Mouse (Mus musculus): ENCODE results near the gene Pcgf2. TPM values are rescaled to one million over a fixed set of nuclear protein-coding genes. Genes with fewer than 3 reads are reported as not detected.

Gene Pcgf2
- total and polyA plus RNA-seq, 2 experiments from 2014 or later: 1.1 to 7.1 TPM

DNA sequence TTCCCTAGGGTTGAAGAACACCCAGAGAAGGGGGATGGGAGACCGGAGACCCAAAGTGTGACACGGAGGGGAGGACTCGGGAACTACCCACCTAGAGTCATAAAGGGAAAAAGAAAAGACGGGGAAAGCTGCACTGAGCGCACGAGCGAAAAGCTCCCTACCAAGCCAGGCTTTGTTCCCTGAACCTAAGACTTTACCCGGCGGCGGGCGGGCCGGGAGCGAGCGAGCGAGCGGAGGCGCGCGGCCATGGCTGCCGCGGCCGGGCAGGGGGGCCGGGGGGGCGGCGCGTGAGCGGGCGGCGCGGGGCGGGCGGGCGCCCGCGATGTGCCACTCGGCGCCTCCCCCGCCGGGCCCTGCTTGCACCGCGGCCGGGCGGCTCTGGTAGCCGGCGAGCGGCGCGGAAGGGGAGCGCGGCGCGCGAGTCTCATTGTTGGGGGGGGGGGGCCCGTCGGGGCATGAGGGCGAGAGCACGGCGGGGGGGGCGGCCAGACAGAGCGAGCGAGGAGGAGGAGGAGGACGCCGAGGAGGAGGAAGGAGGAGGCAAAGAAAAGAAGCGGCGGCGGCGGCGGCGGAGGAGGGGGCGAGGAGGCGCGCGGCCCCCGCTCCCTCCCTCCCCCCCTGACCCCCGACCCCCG is 37.3 kb downstream of the Pcgf2 start, which contains the start of gene Mllt6:
Mllt6 (plus strand) TSS at position 522 of the 635 bp plus-strand sequence.
- Histone ChIP-seq H3K4me2 (ENCODE audit: low read depth, low read length) (peak within 1 kb of the TSS; percentile 84), H3K4me1 (ENCODE audit: control insufficient read depth, insufficient read depth) (peaks cover 23% of the 10 kb centered on the region), H3K36me3 (replicated peaks; ENCODE audit: control insufficient read depth, insufficient read depth, low read length) (peaks cover 19% of the 10 kb centered on the region), H3K9me3 (replicated peaks; ENCODE audit: control insufficient read depth, low read length) (no peaks in the 10 kb centered on the region), H3K27ac (ENCODE audit: low read depth) (peak within 1 kb of the TSS; percentile 84), H3K27me3 (ENCODE audit: control insufficient read depth, insufficient read depth, low read length) (no peaks in the 10 kb centered on the region), H3K9ac (replicated peaks; ENCODE audit: low read depth, low read length) (peak within 1 kb of the TSS; percentile 89), H3K4me3 (ENCODE audit: low read depth, low read length) (peak within 1 kb of the TSS; percentile 92)
- TF ChIP-seq EP300 (IDR thresholded peaks at IDR 0.05; ENCODE audit: low read depth): no peak
- no peak for TF ChIP-seq CTCF (IDR thresholded peaks at IDR 0.05; ENCODE audit: low read depth)
- 0% methylated on average over 35 of the region's 76 CpGs for WGBS
- DNase-seq (ENCODE audit: low spot score): peak; percentile 88
- peak; percentile 70 for ATAC-seq (ENCODE audit: insufficient read depth, low read depth)

DNA sequence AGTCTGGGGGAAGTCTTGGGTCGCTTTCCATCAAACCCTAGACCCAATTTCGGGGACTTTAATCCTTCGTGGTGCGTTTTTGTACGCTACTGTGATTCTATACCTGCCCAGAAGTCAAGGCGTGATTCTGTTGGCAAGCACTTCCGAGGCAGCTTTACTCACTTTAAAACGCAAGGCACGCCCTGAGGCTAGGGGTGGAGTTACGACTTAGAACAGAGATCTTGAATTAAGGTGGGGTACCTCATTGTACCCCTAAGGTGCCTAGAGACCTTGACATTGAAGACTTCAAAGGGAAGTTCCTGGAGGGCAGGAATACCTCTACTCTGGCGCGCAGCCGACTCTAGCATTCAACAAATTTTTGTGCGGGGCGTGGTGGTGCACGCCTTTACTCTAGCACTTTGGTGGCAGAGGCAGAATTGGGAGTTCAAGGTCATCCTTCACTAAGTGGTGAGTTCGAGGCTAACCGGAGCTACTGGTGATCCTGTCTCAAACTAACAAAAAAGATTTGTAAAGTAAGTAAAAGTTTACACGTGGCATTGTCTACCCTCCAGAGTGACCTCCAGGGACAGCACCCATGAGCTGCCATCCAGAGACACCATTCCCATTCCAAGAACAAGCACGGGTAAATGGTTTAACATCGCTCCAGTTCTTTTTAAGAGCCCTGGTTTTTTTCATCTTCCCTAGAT is 37.9 kb downstream of the Pcgf2 start:
- Histone ChIP-seq H3K9me3 (replicated peaks; ENCODE audit: control insufficient read depth, low read length) (no peaks in the 10 kb centered on the region), H3K36me3 (replicated peaks; ENCODE audit: control insufficient read depth, insufficient read depth, low read length) (peaks cover 14% of the 10 kb centered on the region), H3K4me1 (ENCODE audit: control insufficient read depth, insufficient read depth) (peaks cover 23% of the 10 kb centered on the region), H3K27me3 (ENCODE audit: control insufficient read depth, insufficient read depth, low read length) (no peaks in the 10 kb centered on the region), H3K9ac (replicated peaks; ENCODE audit: low read depth, low read length) (peak overlapping the region; percentile 89), H3K4me3 (ENCODE audit: low read depth, low read length) (peak overlapping the region; percentile 92), H3K27ac (ENCODE audit: low read depth) (peak overlapping the region; percentile 84), H3K4me2 (ENCODE audit: low read depth, low read length) (peak overlapping the region; percentile 84)
- 2% methylated on average over 21 of the region's 21 CpGs for WGBS
- peak; percentile 80 for DNase-seq (ENCODE audit: low spot score)
- no peak for ATAC-seq (ENCODE audit: insufficient read depth, low read depth)
- TF ChIP-seq EP300 (IDR thresholded peaks at IDR 0.05; ENCODE audit: low read depth) (no peak), CTCF (IDR thresholded peaks at IDR 0.05; ENCODE audit: low read depth) (no peak)

DNA sequence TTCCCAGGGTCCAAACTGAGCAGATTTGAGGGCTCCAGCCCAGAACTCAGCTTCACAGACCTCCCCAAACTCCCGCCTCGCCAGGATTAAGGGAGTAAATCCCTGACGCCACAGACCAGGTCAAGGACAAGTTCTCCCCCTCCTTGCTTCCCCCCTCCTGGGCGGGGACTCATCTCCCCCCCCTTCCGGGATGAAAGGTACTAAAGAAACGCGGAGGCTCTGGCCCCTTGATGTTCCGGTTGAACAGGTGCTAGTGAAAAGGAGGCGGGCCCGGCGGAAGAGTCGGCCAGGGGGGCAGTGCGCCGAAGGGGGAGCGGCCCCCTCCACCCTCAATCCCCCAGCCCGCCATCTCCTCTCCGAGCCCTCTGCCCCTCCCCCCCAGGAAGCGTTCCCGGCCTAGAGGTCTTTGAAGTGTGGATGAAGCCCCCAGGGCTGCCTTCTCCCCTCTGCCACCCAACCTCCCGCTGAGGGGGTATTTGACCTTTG is 38.6 kb downstream of the Pcgf2 start:
- H3K4me3 ChIP-seq (ENCODE audit: low read depth, low read length): peak overlapping the region; percentile 41
- H3K9me3 ChIP-seq (replicated peaks; ENCODE audit: control insufficient read depth, low read length): no peaks in the 10 kb centered on the region
- H3K4me1 ChIP-seq (ENCODE audit: control insufficient read depth, insufficient read depth): peaks cover 23% of the 10 kb centered on the region
- H3K36me3 ChIP-seq (replicated peaks; ENCODE audit: control insufficient read depth, insufficient read depth, low read length): peaks cover 8% of the 10 kb centered on the region
- no peak for ATAC-seq (ENCODE audit: insufficient read depth, low read depth)
- under 1% methylated on average over 16 of the region's 20 CpGs for WGBS
- H3K27ac ChIP-seq (ENCODE audit: low read depth): peak overlapping the region; percentile 84
- no peaks in the 10 kb centered on the region for H3K27me3 ChIP-seq (ENCODE audit: control insufficient read depth, insufficient read depth, low read length)
- H3K9ac ChIP-seq (replicated peaks; ENCODE audit: low read depth, low read length): 0 out of 2 replicates have a peak overlapping the region, but pooled peaks have one; percentile 18
- TF ChIP-seq CTCF (IDR thresholded peaks at IDR 0.05; ENCODE audit: low read depth): no peak
- TF ChIP-seq EP300 (IDR thresholded peaks at IDR 0.05; ENCODE audit: low read depth): no peak
- peak; percentile 55 for DNase-seq (ENCODE audit: low spot score)
- peak overlapping the region; percentile 84 for H3K4me2 ChIP-seq (ENCODE audit: low read depth, low read length)

DNA sequence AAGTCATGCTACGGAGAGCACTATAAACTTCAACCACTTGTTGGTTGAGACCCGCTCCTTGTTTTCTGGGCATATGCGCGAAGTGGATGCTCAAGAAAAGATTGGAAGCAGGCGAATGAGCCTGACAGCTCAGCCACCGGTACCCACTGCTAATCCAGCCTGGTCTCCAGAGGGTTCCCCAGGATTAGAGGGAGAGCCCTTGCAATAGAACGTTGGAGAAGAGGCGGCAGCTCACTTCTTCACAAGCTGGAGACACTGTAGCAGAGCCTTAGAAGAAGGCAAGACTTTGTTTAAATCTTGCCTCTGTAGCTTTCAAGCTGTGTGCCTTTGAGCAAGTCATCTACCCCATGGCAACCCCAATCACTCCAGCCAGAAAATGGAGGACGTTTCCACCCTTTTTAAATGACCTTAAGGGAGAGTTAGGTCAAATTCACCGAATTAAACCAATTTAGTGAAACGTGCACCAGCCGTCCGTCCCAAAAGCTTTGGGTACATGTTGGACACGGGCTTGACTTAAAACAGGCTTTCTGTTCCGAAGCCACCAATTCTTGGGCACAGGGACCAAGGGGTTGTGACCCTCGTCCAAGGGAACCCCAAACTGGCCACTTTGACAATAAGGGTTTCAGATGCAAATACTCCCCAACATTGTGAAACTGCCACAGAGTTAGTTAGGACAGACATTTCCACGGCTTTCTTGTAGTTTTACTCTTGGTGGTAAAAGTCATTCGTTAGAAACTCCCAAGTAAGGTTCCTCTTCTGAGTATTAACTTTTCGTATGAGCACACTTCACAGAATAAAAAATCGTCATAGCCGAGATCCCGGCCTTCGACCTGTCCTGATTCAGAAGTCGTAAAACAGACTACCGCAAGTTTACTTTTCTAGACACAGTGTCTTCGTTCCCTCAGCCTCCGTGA is 39.3 kb downstream of the Pcgf2 start:
- peak overlapping the region; percentile 64 for H3K4me3 ChIP-seq (ENCODE audit: low read depth, low read length)
- TF ChIP-seq EP300 (IDR thresholded peaks at IDR 0.05; ENCODE audit: low read depth) (no peak), CTCF (IDR thresholded peaks at IDR 0.05; ENCODE audit: low read depth) (no peak)
- H3K27ac ChIP-seq (ENCODE audit: low read depth): peak overlapping the region; percentile 84
- no peaks in the 10 kb centered on the region for H3K9me3 ChIP-seq (replicated peaks; ENCODE audit: control insufficient read depth, low read length)
- H3K4me1 ChIP-seq (ENCODE audit: control insufficient read depth, insufficient read depth): peaks cover 23% of the 10 kb centered on the region
- H3K27me3 ChIP-seq (ENCODE audit: control insufficient read depth, insufficient read depth, low read length): no peaks in the 10 kb centered on the region
- peak overlapping the region; percentile 72; the same call in 1 of the 2 replicates for H3K9ac ChIP-seq (replicated peaks; ENCODE audit: low read depth, low read length)
- DNase-seq (ENCODE audit: low spot score) (no peak), ATAC-seq (ENCODE audit: insufficient read depth, low read depth) (no peak)
- H3K4me2 ChIP-seq (ENCODE audit: low read depth, low read length): peak overlapping the region; percentile 84
- WGBS: 10% methylated on average over 27 of the region's 27 CpGs
- peaks cover under 1% of the 10 kb centered on the region; the same call in 1 of the 2 replicates for H3K36me3 ChIP-seq (replicated peaks; ENCODE audit: control insufficient read depth, insufficient read depth, low read length)
